Mouse (Mus musculus): Measurements from ENCODE around the gene Ccdc18.

- no peak for TF ChIP-seq CTCF (IDR thresholded peaks at IDR 0.05)
- TF ChIP-seq EP300 (IDR thresholded peaks at IDR 0.05; ENCODE audit: insufficient read depth, low read depth, low read length) = no peak
- TF ChIP-seq POLR2A (IDR thresholded peaks at IDR 0.05; ENCODE audit: insufficient read depth, low read depth, low read length) = no peak
Observed at GRCm38 (mm10) chr5:108104306-108104705, 28.4 kb upstream of the Ccdc18 start.

Measured in heart, adult 2 months (tissue).